Mouse (Mus musculus) lung, postnatal 0 days (tissue): ENCODE measurements around the gene Gm16442. TPM values are rescaled to one million over a fixed set of nuclear protein-coding genes. Genes with fewer than 3 reads are reported as not detected.
"Not testable (repeated sequence)": the region's sequence is repeated elsewhere in the genome, so short reads cannot be mapped to it uniquely, and the experiment has no call there.

Experiments
- ATAC-seq: fragments of 200-750 bp; cut with Nextera tagmentation; 2 replicates; pipeline ENCODE4 v1.8.0; 2017; ENCODE audit warnings: moderate library complexity
- DNase-seq: peaks from one replicate; pipeline ENCODE4 v3.0.0-alpha.2; 2016; ENCODE audit warnings: low spot score
- H3K27ac ChIP-seq: fragments of 300-500 bp; sonication (generic); 2 replicates; pipeline ENCODE4 v1.5.1; 2014; ENCODE audit warnings: antibody characterized with exemption, mild to moderate bottlenecking, low read length, mixed read lengths
- H3K27me3 ChIP-seq: fragments of 300-500 bp; sonication (generic); replicated peaks from 2 replicates; pipeline ENCODE4 v1.6.1; 2014; ENCODE audit warnings: low read length, mixed read lengths; ENCODE audit not compliant: insufficient read depth
- H3K36me3 ChIP-seq: fragments of 300-500 bp; sonication (generic); 2 replicates; pipeline ENCODE4 v1.6.1; 2014; ENCODE audit warnings: low read length, mixed read lengths; ENCODE audit not compliant: insufficient read depth
- H3K4me1 ChIP-seq: fragments of 300-500 bp; sonication (generic); 2 replicates; pipeline ENCODE4 v1.6.1; 2014; ENCODE audit warnings: antibody characterized with exemption, low read depth, low read length, mixed read lengths; ENCODE audit not compliant: insufficient read depth
- H3K4me2 ChIP-seq: fragments of 300-500 bp; sonication (generic); replicated peaks from 2 replicates; pipeline ENCODE4 v1.6.1; 2014; ENCODE audit warnings: low read depth, mild to moderate bottlenecking, low read length, moderate library complexity, mixed read lengths
- H3K4me3 ChIP-seq: fragments of 300-500 bp; sonication (generic); 2 replicates; pipeline ENCODE4 v1.5.1; 2014; ENCODE audit warnings: low read depth, low read length
- H3K9ac ChIP-seq: fragments of 300-500 bp; sonication (generic); replicated peaks from 2 replicates; pipeline ENCODE4 v1.6.1; 2014; ENCODE audit warnings: low read depth, mild to moderate bottlenecking
- H3K9me3 ChIP-seq: fragments of 300-500 bp; sonication (generic); 2 replicates; pipeline ENCODE4 v1.6.1; 2016; ENCODE audit warnings: low read length, mixed read lengths
- WGBS: fragments of 180-500 bp; shearing (Covaris S2); extraction: QIAGEN DNeasy Blood & Tissue Kit; methylation state at CpG from one replicate; pipeline ENCODE4 v1.1.7; 2014; 5-methylcytosine and 5-hydroxymethylcytosine counted together
- polyA plus RNA-seq: library from polyadenylated mRNA; unstranded; fragments of >200 nt; fragmentation: Nextera tagmentation; extraction: Ambion mirVana; gene quantifications from 2 replicates; pipeline ENCODE4 v1.2.1, GENCODE M21; 2015

Gm16442 gene
- polyA plus RNA-seq: not detected in 2 replicates

GRCm38 (mm10) chr7:20122479-20122878 is at the start of gene Gm16442:
Gene Gm16442 (minus strand): TSS chr7:20122579.
- H3K27me3 ChIP-seq, ATAC-seq, H3K9me3 ChIP-seq, H3K9ac ChIP-seq, H3K4me1 ChIP-seq, H3K27ac ChIP-seq, H3K36me3 ChIP-seq, H3K4me3 ChIP-seq, H3K4me2 ChIP-seq, DNase-seq: not testable (repeated sequence)
- WGBS: no CpG with 5 or more reads among the region's 2 CpGs

- not testable (repeated sequence) for H3K36me3 ChIP-seq, H3K4me1 ChIP-seq, H3K4me3 ChIP-seq, H3K4me2 ChIP-seq, H3K27me3 ChIP-seq, H3K9me3 ChIP-seq, H3K27ac ChIP-seq, ATAC-seq, H3K9ac ChIP-seq, DNase-seq
- no CpG with 5 or more reads among the region's 3 CpGs for WGBS
Observed at GRCm38 (mm10) chr7:20168277-20168676, 45.9 kb upstream of the Gm16442 start, which contains the start of gene Vmn1r94. Gene Vmn1r94 (minus strand): TSS chr7:20168377.

DNA sequence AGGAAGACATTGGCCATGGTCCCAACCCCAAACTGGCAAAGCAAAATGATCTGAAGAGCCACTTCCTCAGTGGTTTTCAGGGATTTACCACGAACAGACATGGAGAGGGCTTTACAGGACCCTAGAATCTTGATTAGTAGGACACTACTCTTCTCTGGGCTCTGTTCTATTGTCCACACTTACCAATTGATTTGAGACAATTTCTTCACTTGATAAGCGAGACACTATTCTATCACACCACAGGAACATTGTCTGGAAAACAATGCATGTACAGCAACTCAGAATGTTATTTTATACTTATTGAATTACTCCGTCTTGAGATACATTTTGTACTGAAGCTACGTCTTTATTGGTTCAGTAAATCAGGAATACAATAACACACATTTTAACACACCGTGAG is 16.6 kb upstream of the Gm16442 start, which contains the start of gene Vmn1r93:
TSS of gene Vmn1r93 (minus strand) at position 101 of the 400 bp plus-strand sequence.
- H3K4me2 ChIP-seq, H3K36me3 ChIP-seq, ATAC-seq, H3K27ac ChIP-seq, H3K4me3 ChIP-seq, H3K4me1 ChIP-seq, H3K27me3 ChIP-seq, H3K9me3 ChIP-seq, H3K9ac ChIP-seq, DNase-seq: not testable (repeated sequence)
- WGBS: no CpG with 5 or more reads among the region's 5 CpGs

DNA sequence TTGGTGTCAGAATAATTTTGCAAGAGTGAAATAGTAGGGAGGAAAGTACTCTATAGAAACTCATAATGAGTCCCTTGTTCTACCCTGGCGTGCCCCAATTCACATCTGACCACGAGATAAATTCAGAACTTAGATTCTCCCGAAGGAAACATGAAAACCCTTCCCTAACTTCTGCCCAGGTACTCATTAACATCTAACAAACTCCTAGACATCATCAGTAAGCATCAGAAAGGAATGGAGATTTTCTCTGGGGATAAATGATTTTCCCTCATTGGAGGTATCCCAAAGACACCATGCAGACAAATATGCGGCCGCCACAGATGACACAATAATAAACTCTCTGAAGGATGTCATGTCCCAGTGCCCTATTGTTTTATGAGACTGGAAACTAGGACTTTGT is 23.0 kb downstream of the Gm16442 start, which contains the start of gene Vmn1r91:
TSS of gene Vmn1r91 (plus strand) at position 301 of the 400 bp plus-strand sequence.
- H3K27me3 ChIP-seq, H3K4me1 ChIP-seq, H3K36me3 ChIP-seq, H3K9me3 ChIP-seq, H3K4me3 ChIP-seq, H3K4me2 ChIP-seq, DNase-seq, H3K9ac ChIP-seq, H3K27ac ChIP-seq, ATAC-seq: not testable (repeated sequence)
- WGBS: 76% methylated on average over 5 of the region's 5 CpGs

DNA sequence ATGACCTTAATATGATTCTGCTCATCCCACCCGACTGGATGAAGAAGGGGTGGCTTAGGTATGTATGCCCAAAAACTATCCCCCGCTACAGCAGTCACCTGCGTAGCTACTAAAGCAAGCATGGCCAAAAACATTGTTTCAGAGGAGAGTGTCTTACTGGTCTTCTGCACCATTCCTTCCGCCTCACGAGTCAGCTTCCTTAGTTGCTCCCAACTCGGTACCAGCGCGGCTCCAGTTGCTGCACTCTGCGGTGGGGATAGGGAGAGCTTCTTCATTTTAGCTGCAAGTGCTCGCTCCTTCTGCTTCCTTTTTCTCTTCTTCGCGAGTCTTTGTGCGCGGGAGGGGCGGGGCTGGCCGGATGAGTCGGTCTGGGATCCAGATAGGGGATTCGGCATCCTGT is 44.3 kb downstream of the Gm16442 start:
- H3K36me3 ChIP-seq: not testable (repeated sequence)

More for the DNA sequence above, 44.3 kb downstream of the Gm16442 start:
- H3K9ac ChIP-seq, H3K4me1 ChIP-seq, DNase-seq, H3K9me3 ChIP-seq, H3K27me3 ChIP-seq, H3K27ac ChIP-seq, H3K4me3 ChIP-seq, H3K4me2 ChIP-seq, ATAC-seq: not testable (repeated sequence)
- WGBS: 76% methylated on average over 18 of the region's 18 CpGs

Other genes with a start within 250 kb of the Gm16442 start
- 0.04 TPM in 1 of 2 replicates, not detected in the other for gene Ceacam19, start 234.6 kb downstream of the Gm16442 start, polyA plus RNA-seq
- 20.8 and 24.3 TPM in 2 replicates for gene Pvr, start 201.4 kb downstream of the Gm16442 start, polyA plus RNA-seq
- 0.70 and 0.90 TPM in 2 replicates for gene Igsf23, start 171.8 kb downstream of the Gm16442 start, polyA plus RNA-seq
- gene Ceacam20, start 157.2 kb downstream of the Gm16442 start, polyA plus RNA-seq: not detected in 2 replicates
- gene Nlrp9b, start 131.1 kb downstream of the Gm16442 start, polyA plus RNA-seq: 0.06 TPM in 1 of 2 replicates, not detected in the other
- not detected in 2 replicates for gene Vmn1r91, start 22.9 kb downstream of the Gm16442 start, polyA plus RNA-seq
- gene Vmn1r93, start 16.5 kb upstream of the Gm16442 start, polyA plus RNA-seq: not detected in 2 replicates
- not detected in 2 replicates for gene Vmn1r94, start 45.8 kb upstream of the Gm16442 start, polyA plus RNA-seq
- gene Vmn1r95, start 71.1 kb upstream of the Gm16442 start, polyA plus RNA-seq: not detected in 2 replicates
- not detected in 2 replicates for gene Gm6164, start 83.0 kb upstream of the Gm16442 start, polyA plus RNA-seq
- gene Gm4498, start 111.2 kb upstream of the Gm16442 start, polyA plus RNA-seq: not detected in 2 replicates
- not detected in 2 replicates for gene Gm5890, start 140.3 kb upstream of the Gm16442 start, polyA plus RNA-seq
- gene Gm4133, start 211.5 kb upstream of the Gm16442 start, polyA plus RNA-seq: not detected in 2 replicates